8 mouse cellular contexts compared by ENCODE assay signal in the genomic region with DNA sequence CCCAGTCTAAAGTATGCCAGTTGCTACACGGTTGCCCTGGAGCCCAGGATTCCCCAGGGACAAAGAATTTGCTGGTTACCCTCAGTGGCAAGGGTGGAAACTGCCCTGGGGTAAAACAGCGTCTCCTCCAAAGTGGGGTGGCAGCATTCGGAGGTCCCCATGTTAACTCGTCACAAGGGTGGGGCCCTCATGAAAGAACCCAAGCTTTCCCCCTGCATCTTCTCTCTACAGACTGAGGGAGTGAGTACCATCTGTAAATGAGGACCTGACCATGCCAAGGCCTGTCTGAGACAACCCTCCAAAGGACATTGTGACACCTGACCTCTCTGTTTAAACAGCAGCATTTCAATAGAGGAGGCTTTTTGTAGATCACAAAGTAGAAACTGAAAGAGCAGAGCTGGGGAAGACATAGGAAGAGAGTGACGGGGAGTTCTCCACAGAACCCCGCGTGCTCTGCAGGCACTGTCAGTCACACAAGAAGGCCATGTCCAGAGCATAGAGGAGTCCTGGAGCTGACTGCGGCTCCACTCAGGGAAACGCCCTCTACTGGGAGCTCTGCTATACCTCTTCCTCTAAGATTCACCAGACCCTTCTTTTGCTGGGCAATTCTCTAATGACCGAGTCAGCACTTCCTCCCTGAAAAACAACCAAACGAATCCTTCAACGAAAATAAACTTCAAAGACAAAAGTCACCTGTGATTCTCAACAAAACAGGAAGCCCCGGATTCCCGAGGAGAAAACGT. TPM values are rescaled to one million over a fixed set of nuclear protein-coding genes. Genes with fewer than 3 reads are reported as not detected.
DNase-seq lines count a peak whose midpoint lies in the region; ATAC-seq and TF ChIP-seq lines count a peak whose summit lies in the region.

No protein-coding gene starts in this region.

- WGBS in lung, adult 2 months: 35% methylated on average over 15 of the region's 15 CpGs
- 33% methylated on average over 15 of the region's 15 CpGs for WGBS in embryonic facial prominence, embryonic 12.5 days
- 30% methylated on average over 15 of the region's 15 CpGs for WGBS in liver, embryonic 14.5 days (ENCODE audit: insufficient replicate concordance)
- 37% methylated on average over 15 of the region's 15 CpGs for WGBS in small intestine, adult 2 months

- peak; percentile 61 to 65 for DNase-seq in cerebellum, postnatal 10 days
- no peak for DNase-seq in cerebellum, adult 11-12 months
- no peak for DNase-seq in lung, adult 2 months
- DNase-seq in lung, adult 18-20 months: no peak
- DNase-seq in liver, embryonic 14.5 days (ENCODE audit: low read depth in 3 of 3, low spot score in 3 of 3): no peak
- DNase-seq in c-Kit-positive CD71-positive TER-119-positive erythroid progenitor cells, embryonic 14.5 days (ENCODE audit: low spot score): no peak

- no peak for TF ChIP-seq POLR2A in lung, adult 2 months (IDR thresholded peaks at IDR 0.05; ENCODE audit: borderline replicate concordance, extremely low read depth, low read depth, low read length)
- TF ChIP-seq POLR2A in small intestine, adult 2 months (IDR thresholded peaks at IDR 0.05; ENCODE audit: low read depth, low read length): no peak

- 0 out of 2 replicates have a peak, but pooled peaks have one; percentile 64 for ATAC-seq in embryonic facial prominence, embryonic 12.5 days (ENCODE audit: insufficient number of reproducible peaks, insufficient read depth, low FRiP score, low TSS enrichment)
- no peak for ATAC-seq in liver, embryonic 14.5 days (ENCODE audit: insufficient read depth)

- H3K27ac ChIP-seq in embryonic facial prominence, embryonic 12.5 days: no peak overlapping the region
- H3K27ac ChIP-seq in liver, embryonic 14.5 days: no peak overlapping the region
- H3K27ac ChIP-seq in small intestine, adult 2 months (ENCODE audit: insufficient read depth, low read depth, low read length): no peak overlapping the region

- TF ChIP-seq CTCF in lung, adult 2 months (IDR thresholded peaks at IDR 0.05; ENCODE audit: insufficient read depth, low read length): peak; percentile 35; the same call in 1 of the 2 replicates
- peak; percentile 62 for TF ChIP-seq CTCF in liver, embryonic 14.5 days (IDR thresholded peaks at IDR 0.05; ENCODE audit: low read depth)
- peak; percentile 34; the same call in 1 of the 2 replicates for TF ChIP-seq CTCF in small intestine, adult 2 months (IDR thresholded peaks at IDR 0.05; ENCODE audit: extremely low read depth, insufficient read length, insufficient replicate concordance, low read depth, low read length)

- no peaks in the 10 kb centered on the region for H3K27me3 ChIP-seq in embryonic facial prominence, embryonic 12.5 days
- peaks cover 5% of the 10 kb centered on the region; the same call in 1 of the 2 replicates for H3K27me3 ChIP-seq in liver, embryonic 14.5 days (ENCODE audit: control insufficient read depth, insufficient read depth, low read length)
- H3K27me3 ChIP-seq in small intestine, adult 2 months (ENCODE audit: control insufficient read depth, insufficient read depth, low read length): no peaks in the 10 kb centered on the region

- no peak for TF ChIP-seq EP300 in liver, embryonic 14.5 days (IDR thresholded peaks at IDR 0.05; ENCODE audit: low read depth)

- no peak overlapping the region for H3K9ac ChIP-seq in embryonic facial prominence, embryonic 12.5 days
- H3K9ac ChIP-seq in liver, embryonic 14.5 days (replicated peaks): no peak overlapping the region

- no peaks in the 10 kb centered on the region for H3K9me3 ChIP-seq in embryonic facial prominence, embryonic 12.5 days
- H3K9me3 ChIP-seq in liver, embryonic 14.5 days (ENCODE audit: control insufficient read depth, low read length): no peaks in the 10 kb centered on the region

- no peaks in the 10 kb centered on the region for H3K36me3 ChIP-seq in embryonic facial prominence, embryonic 12.5 days
- H3K36me3 ChIP-seq in liver, embryonic 14.5 days (replicated peaks; ENCODE audit: control insufficient read depth, insufficient read depth, low read depth): no peaks in the 10 kb centered on the region
- no peaks in the 10 kb centered on the region for H3K36me3 ChIP-seq in small intestine, adult 2 months (ENCODE audit: control insufficient read depth, insufficient read depth, low read length)

- H3K4me3 ChIP-seq in lung, adult 2 months (replicated peaks; ENCODE audit: extremely low read depth, low read depth, low read length): no peak overlapping the region
- no peak overlapping the region for H3K4me3 ChIP-seq in embryonic facial prominence, embryonic 12.5 days
- no peak overlapping the region for H3K4me3 ChIP-seq in liver, embryonic 14.5 days (ENCODE audit: insufficient read depth in 1 of 2, low read depth in 2 of 2, low read length in 2 of 2)
- no peak overlapping the region for H3K4me3 ChIP-seq in small intestine, adult 2 months (ENCODE audit: low read depth, low read length)

- H3K4me1 ChIP-seq in lung, adult 2 months (ENCODE audit: control insufficient read depth, insufficient read depth, low read length): no peaks in the 10 kb centered on the region
- H3K4me1 ChIP-seq in embryonic facial prominence, embryonic 12.5 days: no peaks in the 10 kb centered on the region
- no peaks in the 10 kb centered on the region for H3K4me1 ChIP-seq in liver, embryonic 14.5 days (replicated peaks; ENCODE audit: control insufficient read depth in 2 of 2, insufficient read depth in 2 of 2, low read length in 1 of 2)
- no peaks in the 10 kb centered on the region for H3K4me1 ChIP-seq in small intestine, adult 2 months (ENCODE audit: control insufficient read depth, insufficient read depth, insufficient read length, low read length)

- H3K4me2 ChIP-seq in embryonic facial prominence, embryonic 12.5 days (replicated peaks): no peak overlapping the region
- no peak overlapping the region for H3K4me2 ChIP-seq in liver, embryonic 14.5 days (ENCODE audit: low read depth)

RNA-seq across cellular contexts. Expression of a gene that starts 49.3 kb away (rescaled TPM):
- polyA plus RNA-seq in lung, adult 2 months (2012; rRNA removed): 408 and 425 TPM in 2 replicates
- 59.3 and 64.8 TPM in 2 replicates for polyA plus RNA-seq in embryonic facial prominence, embryonic 12.5 days (2016; fragmentation: Nextera tagmentation; extraction: Ambion mirVana)
- polyA plus RNA-seq in liver, embryonic 14.5 days (2012; rRNA removed): 49.5 and 61.0 TPM in 2 replicates
- 63.7 and 72.5 TPM in 2 replicates for polyA plus RNA-seq in liver, embryonic 14.5 days (2014; fragmentation: Nextera tagmentation; extraction: Ambion mirVana)
- 4.6 and 6.8 TPM in 2 replicates for polyA plus RNA-seq in small intestine, adult 2 months (2012; rRNA removed)

Comparison
In these comparisons a context has a peak if more than half of its experiments do, and no peak if none do; other contexts are left out.
1. DNase-seq: peak in cerebellum, postnatal 10 days (2 of 2); none in cerebellum, adult 11-12 months (single experiment), lung, adult 2 months (single experiment), lung, adult 18-20 months (0 of 2), liver, embryonic 14.5 days (0 of 3) and c-Kit-positive CD71-positive TER-119-positive erythroid progenitor cells, embryonic 14.5 days (single experiment).
2. Peak in every context shown above with its lines, with median percentiles within 50 percentile points of each other: CTCF ChIP-seq.